Mouse (Mus musculus) neural tube, embryonic 11.5 days (tissue): Measurements from ENCODE around the gene Map3k7. TPM values are rescaled to one million over a fixed set of nuclear protein-coding genes. Genes with fewer than 3 reads are reported as not detected.

ENCODE experiments used
- ATAC-seq: fragments of 200-750 bp; cut with Nextera tagmentation; 2 replicates; pipeline ENCODE4 v1.8.0; 2017; ENCODE audit warnings: moderate number of reproducible peaks, mild to moderate bottlenecking, moderate TSS enrichment, moderate library complexity; ENCODE audit not compliant: insufficient read depth, low FRiP score, low TSS enrichment
- DNase-seq: peaks from one replicate; pipeline ENCODE4 v3.0.0-alpha.2; 2015; ENCODE audit warnings: low spot score
- H3K27ac ChIP-seq: fragments of 300-500 bp; sonication (generic); 2 replicates; pipeline ENCODE4 v1.5.1; 2014; ENCODE audit warnings: low read depth, mild to moderate bottlenecking, low read length
- H3K27me3 ChIP-seq: fragments of 300-500 bp; sonication (generic); 2 replicates; pipeline ENCODE4 v1.6.1; 2014; ENCODE audit warnings: mild to moderate bottlenecking, low read length, mixed read lengths; ENCODE audit not compliant: control insufficient read depth, insufficient read depth
- H3K36me3 ChIP-seq: fragments of 300-500 bp; sonication (generic); 2 replicates; pipeline ENCODE4 v1.6.1; 2014; ENCODE audit warnings: mild to moderate bottlenecking, low read length, moderate library complexity, mixed read lengths; ENCODE audit not compliant: control insufficient read depth, insufficient read depth
- H3K4me1 ChIP-seq: fragments of 300-500 bp; sonication (generic); 2 replicates; pipeline ENCODE4 v1.6.1; 2014; ENCODE audit warnings: low read length, mixed read lengths; ENCODE audit not compliant: control insufficient read depth, insufficient read depth
- H3K4me2 ChIP-seq: fragments of 300-500 bp; sonication (generic); 2 replicates; pipeline ENCODE4 v1.6.1; 2014; ENCODE audit warnings: low read depth, mild to moderate bottlenecking, moderate library complexity
- H3K4me3 ChIP-seq: fragments of 300-500 bp; sonication (generic); 2 replicates; pipeline ENCODE4 v1.5.1; 2014; ENCODE audit warnings: low read depth, low read length
- H3K9ac ChIP-seq: fragments of 300-500 bp; sonication (generic); 2 replicates; pipeline ENCODE4 v1.6.1; 2014; ENCODE audit warnings: mild to moderate bottlenecking, low read length
- H3K9me3 ChIP-seq: fragments of 300-500 bp; sonication (generic); 2 replicates; pipeline ENCODE4 v1.6.1; 2016; ENCODE audit warnings: low read length; ENCODE audit not compliant: control insufficient read depth
- WGBS: fragments of 180-500 bp; shearing (Covaris S2); extraction: QIAGEN DNeasy Blood & Tissue Kit; methylation state at CpG from one replicate; pipeline ENCODE4 v1.1.7; 2014; 5-methylcytosine and 5-hydroxymethylcytosine counted together
- polyA plus RNA-seq: library from polyadenylated mRNA; unstranded; fragments of >200 nt; fragmentation: Nextera tagmentation; extraction: Ambion mirVana; gene quantifications from 2 replicates; pipeline ENCODE4 v1.2.1, GENCODE M21; 2014

Map3k7 gene
- polyA plus RNA-seq, result 51.4 and 59.9 TPM in 2 replicates

DNA sequence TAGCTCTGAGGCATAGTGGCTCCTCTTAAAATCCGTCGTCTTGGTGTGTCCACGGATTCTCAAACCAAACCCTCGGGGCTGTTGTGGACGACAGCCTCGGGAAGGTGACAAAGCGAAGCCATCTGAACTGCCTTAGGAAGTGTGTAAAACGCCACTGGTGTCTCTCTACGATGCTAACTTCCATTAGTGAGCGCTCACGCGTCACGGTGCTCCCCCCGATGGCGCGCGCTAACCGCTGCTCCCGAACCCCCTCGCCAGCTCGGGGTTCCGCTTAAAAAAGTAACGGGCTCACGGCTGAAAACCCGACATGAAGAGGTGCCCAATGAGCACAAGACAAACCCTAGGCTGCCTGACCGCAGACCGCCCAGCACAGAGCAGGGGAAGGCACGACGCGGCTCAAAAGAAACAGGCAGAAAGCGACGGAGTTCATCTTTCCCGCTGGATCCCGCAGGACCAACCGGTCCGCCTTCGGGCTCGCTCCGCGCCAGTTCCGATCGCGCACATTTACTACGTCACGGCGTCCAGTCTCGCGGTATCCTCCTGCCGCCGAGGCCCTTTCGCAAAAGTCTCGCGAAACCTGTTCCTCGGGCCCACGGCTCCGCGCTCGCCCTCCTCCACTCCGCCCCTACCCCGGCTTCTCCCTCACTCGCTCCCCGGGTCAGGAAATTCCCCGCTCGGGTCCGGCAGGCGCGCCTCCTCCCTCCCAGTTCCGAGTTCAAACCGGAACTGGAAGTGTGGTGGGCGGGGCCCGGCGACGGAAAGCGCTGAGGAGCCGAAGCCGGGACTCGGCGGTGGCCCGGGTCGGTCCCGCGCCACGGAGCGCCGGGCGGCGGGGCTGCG, at the start of gene Map3k7:
Map3k7 (plus strand) TSS at position 744 of the 840 bp plus-strand sequence.
- under 1% methylated on average over 88 of the region's 88 CpGs for WGBS
- Histone ChIP-seq H3K4me3 (peak within 1 kb of the TSS; percentile 83), H3K36me3 (no peaks in the 10 kb centered on the region), H3K4me2 (peak within 1 kb of the TSS; percentile 87), H3K9ac (peak within 1 kb of the TSS; percentile 74), H3K27ac (peak within 1 kb of the TSS; percentile 94), H3K4me1 (peaks cover 8% of the 10 kb centered on the region; the same call in 1 of the 2 replicates), H3K27me3 (no peaks in the 10 kb centered on the region), H3K9me3 (no peaks in the 10 kb centered on the region)
- ATAC-seq (peak; percentile 96), DNase-seq (peak; percentile 96)

GRCm38 (mm10) chr4:31915114-31915513, 48.8 kb upstream of the Map3k7 start:
- H3K36me3 ChIP-seq, result no peaks in the 10 kb centered on the region
- H3K4me2 ChIP-seq, result no peak overlapping the region
- H3K27me3 ChIP-seq, result no peaks in the 10 kb centered on the region
- H3K27ac ChIP-seq, result no peak overlapping the region
- no peaks in the 10 kb centered on the region for H3K9me3 ChIP-seq
- H3K4me3 ChIP-seq, result no peak overlapping the region
- 77% methylated on average over 11 of the region's 11 CpGs for WGBS
- ATAC-seq, result no peak
- no peak for DNase-seq
- H3K4me1 ChIP-seq, result no peaks in the 10 kb centered on the region
- no peak overlapping the region for H3K9ac ChIP-seq

DNA sequence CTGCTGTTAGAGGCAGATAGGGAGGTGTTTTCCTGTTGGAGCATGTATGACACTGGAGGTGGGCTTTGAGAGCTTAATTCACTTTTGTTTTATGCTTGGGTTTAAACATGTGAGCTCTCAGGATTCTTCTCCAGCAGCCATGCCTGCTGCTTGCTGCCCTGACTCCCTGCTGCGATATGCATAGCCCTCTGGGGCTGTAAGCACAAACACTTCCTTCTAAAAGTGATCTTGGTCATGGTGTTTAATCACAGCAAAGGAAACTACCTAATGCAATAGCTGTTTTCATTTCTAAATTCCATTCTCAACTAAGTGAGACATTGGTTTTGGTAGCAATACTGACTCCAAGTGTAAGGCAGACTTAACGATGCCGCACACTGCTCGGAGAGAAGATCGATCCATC, 45.2 kb upstream of the Map3k7 start:
- ATAC-seq (no peak), DNase-seq (no peak)
- Histone ChIP-seq H3K4me3 (no peak overlapping the region), H3K4me2 (no peak overlapping the region), H3K4me1 (peaks cover 5% of the 10 kb centered on the region; the same call in 1 of the 2 replicates), H3K27ac (no peak overlapping the region), H3K27me3 (0 out of 2 replicates have a peak, but pooled peaks cover 2% of the 10 kb centered on the region), H3K36me3 (no peaks in the 10 kb centered on the region), H3K9me3 (no peaks in the 10 kb centered on the region), H3K9ac (no peak overlapping the region)
- WGBS, result 92% methylated on average over 5 of the region's 5 CpGs

GRCm38 (mm10) chr4:31922215-31922614, 41.7 kb upstream of the Map3k7 start:
- 65% methylated on average over 7 of the region's 7 CpGs for WGBS
- no peak for ATAC-seq
- DNase-seq, result no peak

GRCm38 (mm10) chr4:31923437-31923836, 40.5 kb upstream of the Map3k7 start:
- Histone ChIP-seq H3K27ac (no peak overlapping the region), H3K4me3 (no peak overlapping the region), H3K4me2 (no peak overlapping the region), H3K27me3 (0 out of 2 replicates have a peak, but pooled peaks cover 2% of the 10 kb centered on the region), H3K4me1 (peaks cover 10% of the 10 kb centered on the region), H3K9ac (no peak overlapping the region), H3K9me3 (no peaks in the 10 kb centered on the region), H3K36me3 (no peaks in the 10 kb centered on the region)
- ATAC-seq, result no peak
- DNase-seq, result no peak
- 64% methylated on average over 8 of the region's 8 CpGs for WGBS

More at GRCm38 (mm10) chr4:31922215-31922614, 41.7 kb upstream of the Map3k7 start:
- Histone ChIP-seq H3K36me3 (no peaks in the 10 kb centered on the region), H3K4me2 (no peak overlapping the region), H3K9me3 (no peaks in the 10 kb centered on the region), H3K27ac (no peak overlapping the region), H3K4me3 (no peak overlapping the region), H3K9ac (no peak overlapping the region), H3K4me1 (peaks cover 10% of the 10 kb centered on the region), H3K27me3 (0 out of 2 replicates have a peak, but pooled peaks cover 2% of the 10 kb centered on the region)

GRCm38 (mm10) chr4:31924301-31925185, 39.4 kb upstream of the Map3k7 start:
- Histone ChIP-seq H3K4me1 (peaks cover 10% of the 10 kb centered on the region), H3K9me3 (no peaks in the 10 kb centered on the region), H3K9ac (no peak overlapping the region), H3K27ac (no peak overlapping the region), H3K36me3 (no peaks in the 10 kb centered on the region), H3K4me3 (no peak overlapping the region), H3K27me3 (0 out of 2 replicates have a peak, but pooled peaks cover 2% of the 10 kb centered on the region), H3K4me2 (0 out of 2 replicates have a peak overlapping the region, but pooled peaks have one; percentile 0)
- ATAC-seq (peak; percentile 68), DNase-seq (peak; percentile 31)
- WGBS, result 25% methylated on average over 14 of the region's 14 CpGs

DNA sequence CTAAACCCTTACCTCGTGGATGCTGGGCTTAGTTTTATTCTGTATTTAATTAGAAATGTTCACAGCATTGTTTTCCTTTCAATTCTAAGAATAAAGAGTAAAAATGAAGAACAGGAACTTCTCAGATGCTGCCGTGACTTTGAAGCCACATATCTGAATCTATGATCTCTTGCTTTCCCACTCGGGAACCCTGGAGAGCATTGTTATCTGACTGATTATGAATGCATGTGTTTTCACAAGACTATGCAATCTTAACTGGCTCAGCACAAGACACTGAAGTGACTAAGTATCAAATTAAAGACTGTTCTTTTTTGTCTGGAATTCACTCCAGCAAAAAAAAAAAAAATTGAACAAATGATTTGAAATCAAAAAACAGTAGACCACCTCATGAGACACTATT, 30.7 kb upstream of the Map3k7 start:
- WGBS, result 84% methylated on average over 3 of the region's 3 CpGs
- ATAC-seq (no peak), DNase-seq (no peak)
- Histone ChIP-seq H3K4me1 (peaks cover 7% of the 10 kb centered on the region), H3K9me3 (no peaks in the 10 kb centered on the region), H3K27me3 (no peaks in the 10 kb centered on the region), H3K27ac (no peak overlapping the region), H3K36me3 (no peaks in the 10 kb centered on the region), H3K9ac (no peak overlapping the region), H3K4me2 (no peak overlapping the region), H3K4me3 (no peak overlapping the region)

DNA sequence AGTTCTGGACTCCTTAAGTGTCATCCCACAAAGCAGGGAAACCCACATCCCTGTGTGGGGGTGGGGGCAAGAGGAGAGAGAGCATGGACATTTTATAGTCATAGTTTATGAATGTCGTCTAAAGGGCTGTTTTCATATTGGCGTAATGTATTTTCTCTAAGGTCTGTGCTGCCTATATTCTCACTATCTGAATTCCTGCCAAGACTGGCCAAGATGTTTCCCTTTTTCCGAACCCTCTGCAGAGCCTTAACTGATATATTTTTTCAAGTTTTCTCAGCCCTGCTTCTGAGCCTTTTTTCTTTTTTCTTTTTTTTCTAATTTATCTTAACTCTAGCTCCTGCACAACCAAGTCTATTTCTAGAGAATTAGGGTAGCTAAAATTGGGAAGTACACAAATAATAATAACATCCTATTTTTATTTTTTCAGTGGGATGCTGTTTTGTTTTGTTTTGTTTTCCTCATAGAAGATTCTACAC, 28.0 kb upstream of the Map3k7 start:
- Histone ChIP-seq H3K9me3 (no peaks in the 10 kb centered on the region), H3K4me3 (no peak overlapping the region), H3K27ac (no peak overlapping the region), H3K4me1 (peaks cover 9% of the 10 kb centered on the region), H3K4me2 (no peak overlapping the region), H3K36me3 (no peaks in the 10 kb centered on the region), H3K27me3 (no peaks in the 10 kb centered on the region), H3K9ac (no peak overlapping the region)
- DNase-seq, result no peak
- ATAC-seq, result no peak
- WGBS, result 66% methylated on average over 3 of the region's 3 CpGs
